Mouse (Mus musculus): Measurements from ENCODE around the gene Pcgf6. TPM values are rescaled to one million over a fixed set of nuclear protein-coding genes. Genes with fewer than 3 reads are reported as not detected.
A peak's percentile ranks its signal among the peaks of the same experiment; 100 is the strongest.

Gene Pcgf6
- total RNA-seq (2014; rRNA removed) (12.9 and 17.9 TPM in 2 replicates), polyA plus RNA-seq (2015; fragmentation: Nextera tagmentation; extraction: Ambion mirVana) (20.0 and 22.7 TPM in 2 replicates)

DNA sequence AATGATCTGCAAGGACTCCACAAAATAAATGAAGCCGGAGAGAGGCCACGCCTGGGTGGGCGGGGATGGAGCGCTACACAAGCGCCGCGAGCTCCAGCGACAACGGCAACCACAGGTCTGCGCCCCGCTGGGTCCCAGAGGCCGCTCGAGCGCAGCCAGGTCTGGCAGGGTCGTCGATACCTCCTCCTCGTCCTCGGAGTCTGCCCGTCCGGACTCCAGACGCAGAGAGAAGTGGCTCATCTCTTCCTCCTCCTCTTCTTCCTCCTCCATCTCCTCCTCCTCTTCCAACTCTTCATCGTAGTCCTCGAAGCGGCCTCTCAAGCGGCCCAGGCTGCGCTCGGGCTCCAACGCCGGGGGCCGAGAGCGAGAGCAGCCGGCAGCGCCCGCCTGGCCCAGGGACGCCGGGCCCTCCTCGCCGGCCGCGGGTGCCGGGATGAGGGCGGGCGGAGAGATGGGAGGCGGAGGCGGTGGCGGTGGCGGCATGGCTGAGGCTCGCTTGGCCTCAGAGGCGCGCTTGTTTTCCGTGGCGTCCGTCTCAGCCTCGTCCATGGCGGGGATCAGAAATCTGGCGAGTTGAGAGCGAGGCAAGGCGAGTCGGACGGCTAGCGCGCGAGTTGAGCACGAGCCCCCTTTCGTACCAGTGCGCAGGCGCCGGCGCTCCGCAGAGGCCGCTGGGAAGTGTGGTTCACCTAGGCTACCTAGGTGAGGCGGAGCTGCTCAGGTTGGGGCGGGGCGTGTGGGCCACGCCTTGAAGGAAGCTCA is at the start of gene Pcgf6:
Gene Pcgf6 (minus strand): TSS at position 636 of the 762 bp plus-strand sequence.
- peak within 1 kb of the TSS; percentile 93 for H3K4me3 ChIP-seq (ENCODE audit: low read length)
- peak within 1 kb of the TSS; percentile 95 for H3K27ac ChIP-seq
- DNase-seq (ENCODE audit: low spot score): peak; percentile 93
- WGBS: under 1% methylated on average over 74 of the region's 75 CpGs
- no peaks in the 10 kb centered on the region for H3K27me3 ChIP-seq (ENCODE audit: insufficient read depth, low read length)
- ATAC-seq: peak; percentile 94
- H3K36me3 ChIP-seq (ENCODE audit: insufficient read depth, low read length): peaks cover 4% of the 10 kb centered on the region; the same call in 1 of the 2 replicates
- H3K4me1 ChIP-seq (ENCODE audit: insufficient read depth, low read length): peaks cover 6% of the 10 kb centered on the region; the same call in 1 of the 2 replicates
- H3K4me2 ChIP-seq (ENCODE audit: low read depth, low read length): peak within 1 kb of the TSS; percentile 79
- H3K9ac ChIP-seq (replicated peaks; ENCODE audit: low read length): peak within 1 kb of the TSS; percentile 93
- TF ChIP-seq CTCF (IDR thresholded peaks at IDR 0.05; ENCODE audit: low read depth): peak; percentile 32; the same call in 1 of the 2 replicates
- no peaks in the 10 kb centered on the region for H3K9me3 ChIP-seq (ENCODE audit: low read length)

DNA sequence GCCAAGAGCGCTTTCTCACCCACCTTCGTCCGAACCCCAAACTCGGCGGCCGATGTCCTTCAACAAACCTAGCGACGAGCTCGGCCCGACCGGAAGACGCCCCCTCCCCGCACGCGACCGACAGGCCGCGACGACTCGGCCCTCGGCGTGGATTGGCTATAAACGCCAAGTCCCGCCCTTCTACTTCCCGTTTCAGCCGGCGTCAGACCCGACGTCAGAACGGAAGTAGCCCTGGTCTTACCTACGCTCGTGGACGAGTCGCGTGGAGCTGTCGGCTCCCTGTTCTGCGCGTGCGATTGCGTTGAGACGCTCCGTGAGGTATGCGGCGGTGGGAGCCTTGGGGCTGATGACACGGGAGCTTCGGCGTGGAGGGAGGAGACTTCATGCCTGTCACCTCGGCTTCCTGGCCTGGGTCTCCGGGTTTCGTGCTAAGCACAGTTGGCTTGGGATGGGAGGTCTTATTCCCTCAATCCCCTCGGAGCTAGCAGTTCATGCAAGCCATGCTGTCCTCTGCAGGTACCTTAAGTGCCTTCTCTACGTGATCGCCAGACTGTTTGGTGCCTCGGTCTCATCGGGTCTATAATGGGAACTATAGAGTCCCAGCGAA is 39.9 kb upstream of the Pcgf6 start, which contains the start of the genes Usmg5 and Pdcd11:
Gene Usmg5 (minus strand): TSS at position 98 of the 607 bp plus-strand sequence.
Gene Pdcd11 (plus strand): TSS at position 219 of the 607 bp plus-strand sequence.
- Histone ChIP-seq H3K4me3 (ENCODE audit: low read length) (peak within 1 kb of the TSS; percentile 78), H3K27ac (peak within 1 kb of the TSS; percentile 93), H3K9ac (replicated peaks; ENCODE audit: low read length) (peak within 1 kb of the TSS; percentile 95), H3K4me2 (ENCODE audit: low read depth, low read length) (peak within 1 kb of the TSS; percentile 89), H3K27me3 (ENCODE audit: insufficient read depth, low read length) (no peaks in the 10 kb centered on the region), H3K4me1 (ENCODE audit: insufficient read depth, low read length) (peaks cover 13% of the 10 kb centered on the region; the same call in 1 of the 2 replicates), H3K9me3 (ENCODE audit: low read length) (no peaks in the 10 kb centered on the region), H3K36me3 (ENCODE audit: insufficient read depth, low read length) (peaks cover 24% of the 10 kb centered on the region)
- ATAC-seq (peak; percentile 100), DNase-seq (ENCODE audit: low spot score) (peak; percentile 98)
- no peak for TF ChIP-seq CTCF (IDR thresholded peaks at IDR 0.05; ENCODE audit: low read depth)
- under 1% methylated on average over 56 of the region's 56 CpGs for WGBS

DNA sequence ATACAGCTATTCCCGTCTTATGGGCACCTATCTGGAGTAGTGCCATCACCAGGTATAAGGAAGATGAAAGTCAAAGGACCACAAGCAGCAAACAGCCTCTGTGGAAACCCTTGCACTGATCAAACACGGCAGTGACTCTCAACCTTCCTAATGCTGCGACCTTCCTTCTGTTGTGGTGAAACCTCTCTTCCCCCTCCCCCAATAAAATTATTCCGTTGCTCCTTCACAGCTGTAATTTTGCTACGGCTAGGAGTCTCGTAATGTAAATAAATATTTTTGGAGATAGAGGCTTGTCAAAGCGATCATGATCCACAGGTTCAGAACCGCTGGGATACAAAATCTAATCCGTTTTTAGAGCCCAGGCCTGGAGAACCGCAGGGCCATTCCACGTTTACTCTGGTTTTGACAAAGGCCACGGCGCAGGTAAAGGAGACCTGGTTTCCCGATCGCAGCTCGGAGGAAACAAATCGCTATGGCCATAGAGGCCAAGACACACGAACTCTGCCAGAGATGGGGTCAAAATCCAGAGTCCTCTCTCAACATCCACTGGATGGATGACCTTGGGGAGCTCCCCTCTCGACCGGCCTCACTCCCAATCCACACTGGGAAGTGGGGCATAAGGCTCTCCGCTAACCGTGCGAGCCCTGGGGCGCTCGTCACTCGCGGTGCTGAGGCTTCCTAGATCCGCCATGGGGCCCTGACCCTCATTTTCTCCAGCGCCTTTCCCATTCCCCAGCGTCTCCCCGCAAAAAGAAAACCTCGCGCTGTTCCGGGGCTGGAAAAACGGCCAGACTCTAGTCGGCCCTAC is 39.2 kb upstream of the Pcgf6 start:
- Histone ChIP-seq H3K4me2 (ENCODE audit: low read depth, low read length) (peak overlapping the region; percentile 89), H3K9ac (replicated peaks; ENCODE audit: low read length) (peak overlapping the region; percentile 95), H3K4me1 (ENCODE audit: insufficient read depth, low read length) (peaks cover 13% of the 10 kb centered on the region; the same call in 1 of the 2 replicates), H3K4me3 (ENCODE audit: low read length) (peak overlapping the region; percentile 78), H3K27me3 (ENCODE audit: insufficient read depth, low read length) (no peaks in the 10 kb centered on the region), H3K27ac (peak overlapping the region; percentile 93), H3K9me3 (ENCODE audit: low read length) (no peaks in the 10 kb centered on the region), H3K36me3 (ENCODE audit: insufficient read depth, low read length) (peaks cover 22% of the 10 kb centered on the region)
- 3% methylated on average over 36 of the region's 36 CpGs for WGBS
- no peak for DNase-seq (ENCODE audit: low spot score)
- peak; percentile 73 for ATAC-seq
- no peak for TF ChIP-seq CTCF (IDR thresholded peaks at IDR 0.05; ENCODE audit: low read depth)

DNA sequence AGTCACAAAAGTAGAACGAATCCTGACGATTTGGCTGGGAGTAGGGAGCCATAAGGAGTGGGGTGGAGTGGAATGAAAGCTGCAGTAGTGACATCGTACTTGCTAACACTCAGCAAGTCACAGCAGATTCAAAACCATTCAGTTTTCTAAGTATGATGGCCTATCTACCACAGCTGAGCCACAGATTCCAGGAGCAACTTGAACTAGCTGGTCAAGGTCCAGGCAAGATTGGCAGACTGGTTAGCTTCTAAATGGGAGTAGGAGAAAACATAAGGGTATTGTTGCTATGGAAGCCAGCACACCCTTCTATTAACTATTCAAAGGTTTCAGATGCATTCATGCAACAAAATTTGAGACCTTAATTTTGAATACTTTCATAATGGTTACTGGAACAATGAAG is 37.5 kb upstream of the Pcgf6 start:
- H3K9me3 ChIP-seq (ENCODE audit: low read length): no peaks in the 10 kb centered on the region
- H3K9ac ChIP-seq (replicated peaks; ENCODE audit: low read length): no peak overlapping the region
- H3K27me3 ChIP-seq (ENCODE audit: insufficient read depth, low read length): no peaks in the 10 kb centered on the region
- peaks cover 13% of the 10 kb centered on the region; the same call in 1 of the 2 replicates for H3K4me1 ChIP-seq (ENCODE audit: insufficient read depth, low read length)
- no peak for TF ChIP-seq CTCF (IDR thresholded peaks at IDR 0.05; ENCODE audit: low read depth)
- peaks cover 30% of the 10 kb centered on the region for H3K36me3 ChIP-seq (ENCODE audit: insufficient read depth, low read length)
- ATAC-seq: no peak
- DNase-seq (ENCODE audit: low spot score): no peak
- H3K4me3 ChIP-seq (ENCODE audit: low read length): no peak overlapping the region
- H3K4me2 ChIP-seq (ENCODE audit: low read depth, low read length): no peak overlapping the region
- H3K27ac ChIP-seq: no peak overlapping the region
- 81% methylated on average over 3 of the region's 3 CpGs for WGBS

DNA sequence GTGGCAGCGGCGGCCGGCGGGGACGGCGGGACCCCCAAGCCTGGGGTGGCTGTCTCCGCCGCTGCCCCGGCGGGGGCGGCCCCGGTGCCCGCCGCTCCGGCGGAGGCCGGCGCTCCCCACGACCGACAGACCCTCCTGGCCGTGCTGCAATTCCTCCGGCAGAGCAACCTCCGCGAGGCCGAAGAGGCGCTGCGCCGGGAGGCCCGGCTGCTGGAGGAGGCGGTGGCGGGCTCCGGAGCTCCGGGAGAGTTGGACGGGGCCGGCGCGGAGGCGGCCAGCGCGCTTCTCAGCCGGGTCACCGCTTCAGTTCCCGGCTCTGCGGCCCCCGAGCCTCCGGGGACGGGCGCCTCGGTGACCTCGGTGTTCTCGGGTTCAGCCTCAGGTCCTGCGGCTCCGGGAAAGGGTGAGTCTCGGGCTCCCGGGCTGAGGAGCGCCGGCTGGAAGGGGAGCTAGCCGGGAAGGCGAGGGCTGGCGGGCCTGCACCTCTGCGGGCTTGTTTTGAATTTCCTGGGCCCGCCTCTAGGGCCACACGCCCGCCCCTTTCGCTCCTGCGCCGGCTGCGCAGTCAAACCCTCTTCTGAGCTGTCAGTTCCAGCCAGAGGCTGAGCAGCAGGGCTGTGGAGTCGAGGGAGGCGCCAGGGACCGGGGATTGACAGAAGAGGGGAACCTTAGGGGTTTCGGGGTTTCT is 17.4 kb upstream of the Pcgf6 start:
- Histone ChIP-seq H3K9me3 (ENCODE audit: low read length) (no peaks in the 10 kb centered on the region), H3K27me3 (ENCODE audit: insufficient read depth, low read length) (no peaks in the 10 kb centered on the region), H3K4me2 (ENCODE audit: low read depth, low read length) (peak overlapping the region; percentile 75), H3K9ac (replicated peaks; ENCODE audit: low read length) (peak overlapping the region; percentile 89), H3K4me1 (ENCODE audit: insufficient read depth, low read length) (no peaks in the 10 kb centered on the region), H3K4me3 (ENCODE audit: low read length) (peak overlapping the region; percentile 96), H3K27ac (peak overlapping the region; percentile 88), H3K36me3 (ENCODE audit: insufficient read depth, low read length) (peaks cover 12% of the 10 kb centered on the region)
- TF ChIP-seq CTCF (IDR thresholded peaks at IDR 0.05; ENCODE audit: low read depth): peak; percentile 35; the same call in 1 of the 2 replicates
- ATAC-seq: peak; percentile 94
- DNase-seq (ENCODE audit: low spot score): peak; percentile 90
- 0% methylated on average over 46 of the region's 72 CpGs for WGBS

Data from hindbrain, postnatal 0 days (tissue).